Mouse (Mus musculus): ENCODE data around the gene Obsl1. TPM values are rescaled to one million over a fixed set of nuclear protein-coding genes. Genes with fewer than 3 reads are reported as not detected.

The Obsl1 gene
- polyA plus RNA-seq, 1 experiment from 2014 or later: 38.7 TPM

GRCm38 (mm10) chr1:75462636-75463035 is 43.6 kb downstream of the Obsl1 start:
- Histone ChIP-seq H3K9ac (ENCODE audit: low read depth, low read length) (no peak overlapping the region), H3K4me1 (ENCODE audit: control insufficient read depth, insufficient read depth, low read length) (peaks cover 20% of the 10 kb centered on the region), H3K4me3 (ENCODE audit: low read length) (no peak overlapping the region), H3K27ac (ENCODE audit: low read length) (no peak overlapping the region), H3K4me2 (ENCODE audit: low read depth, low read length) (no peak overlapping the region), H3K27me3 (replicated peaks; ENCODE audit: control insufficient read depth, insufficient read depth, low read length) (peaks cover 7% of the 10 kb centered on the region; the same call in 1 of the 2 replicates), H3K36me3 (ENCODE audit: control insufficient read depth, insufficient read depth, low read length) (no peaks in the 10 kb centered on the region), H3K9me3 (ENCODE audit: control insufficient read depth, low read length) (no peaks in the 10 kb centered on the region)
- WGBS: 55% methylated on average over 1 of the region's 1 CpGs
- no peak for ATAC-seq

- Histone ChIP-seq H3K27me3 (replicated peaks; ENCODE audit: control insufficient read depth, insufficient read depth, low read length) (peaks cover 15% of the 10 kb centered on the region; the same call in 1 of the 2 replicates), H3K9me3 (ENCODE audit: control insufficient read depth, low read length) (no peaks in the 10 kb centered on the region), H3K9ac (ENCODE audit: low read depth, low read length) (no peak overlapping the region), H3K27ac (ENCODE audit: low read length) (no peak overlapping the region), H3K4me2 (ENCODE audit: low read depth, low read length) (no peak overlapping the region), H3K4me1 (ENCODE audit: control insufficient read depth, insufficient read depth, low read length) (peaks cover 19% of the 10 kb centered on the region), H3K4me3 (ENCODE audit: low read length) (no peak overlapping the region), H3K36me3 (ENCODE audit: control insufficient read depth, insufficient read depth, low read length) (no peaks in the 10 kb centered on the region)
- WGBS: 61% methylated on average over 7 of the region's 7 CpGs
- no peak for ATAC-seq
Measured at GRCm38 (mm10) chr1:75460297-75460696, 46.0 kb downstream of the Obsl1 start.

GRCm38 (mm10) chr1:75458789-75459684 is 47.2 kb downstream of the Obsl1 start:
- Histone ChIP-seq H3K4me1 (ENCODE audit: control insufficient read depth, insufficient read depth, low read length) (peaks cover 19% of the 10 kb centered on the region), H3K9ac (ENCODE audit: low read depth, low read length) (peak overlapping the region; percentile 64), H3K27me3 (replicated peaks; ENCODE audit: control insufficient read depth, insufficient read depth, low read length) (peaks cover 15% of the 10 kb centered on the region; the same call in 1 of the 2 replicates), H3K36me3 (ENCODE audit: control insufficient read depth, insufficient read depth, low read length) (no peaks in the 10 kb centered on the region), H3K27ac (ENCODE audit: low read length) (peak overlapping the region; percentile 70), H3K4me2 (ENCODE audit: low read depth, low read length) (peak overlapping the region; percentile 63), H3K4me3 (ENCODE audit: low read length) (peak overlapping the region; percentile 42), H3K9me3 (ENCODE audit: control insufficient read depth, low read length) (no peaks in the 10 kb centered on the region)
- ATAC-seq: peak; percentile 45
- 9% methylated on average over 23 of the region's 23 CpGs for WGBS

DNA sequence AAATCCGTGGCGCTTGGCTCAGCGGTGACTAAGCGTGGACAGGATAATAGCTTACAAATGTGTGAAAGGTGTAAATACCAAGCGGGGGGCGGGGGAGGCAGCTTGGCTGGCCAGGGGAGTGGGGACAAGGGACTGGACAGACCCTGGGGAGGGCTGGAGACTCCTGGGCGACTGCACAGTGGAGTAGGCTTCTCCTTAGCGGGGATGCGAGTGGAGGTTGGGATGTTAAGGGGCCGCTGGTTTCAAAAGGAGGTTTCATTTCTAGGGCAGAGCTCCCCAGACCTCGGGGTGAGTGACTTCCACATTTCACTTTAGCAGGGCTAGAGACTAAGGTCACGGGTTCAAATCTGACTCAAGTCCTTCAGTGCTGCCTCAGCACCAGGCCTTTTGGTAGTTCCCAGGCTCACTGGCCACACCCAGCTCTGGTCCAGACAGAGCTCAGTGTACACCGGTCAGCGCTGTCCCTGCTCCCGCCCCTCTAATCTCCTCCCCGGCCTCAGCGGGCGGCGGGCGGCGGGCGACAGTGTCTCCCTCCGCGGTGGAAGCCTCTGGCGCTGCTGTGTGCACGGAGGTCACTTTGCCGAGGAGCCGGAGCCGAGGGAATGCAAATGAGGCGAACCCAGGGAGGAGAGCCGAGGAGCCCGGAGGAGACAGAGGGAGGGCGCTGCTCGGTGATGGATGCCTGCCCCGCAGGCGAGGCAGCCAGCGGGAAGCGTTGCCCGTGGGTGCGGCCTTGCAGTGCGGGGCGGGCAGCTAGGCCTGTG is 48.0 kb downstream of the Obsl1 start:
- Histone ChIP-seq H3K9me3 (ENCODE audit: control insufficient read depth, low read length) (no peaks in the 10 kb centered on the region), H3K9ac (ENCODE audit: low read depth, low read length) (peak overlapping the region; percentile 64), H3K4me2 (ENCODE audit: low read depth, low read length) (peak overlapping the region; percentile 63), H3K4me3 (ENCODE audit: low read length) (peak overlapping the region; percentile 42), H3K4me1 (ENCODE audit: control insufficient read depth, insufficient read depth, low read length) (peaks cover 19% of the 10 kb centered on the region), H3K36me3 (ENCODE audit: control insufficient read depth, insufficient read depth, low read length) (no peaks in the 10 kb centered on the region), H3K27me3 (replicated peaks; ENCODE audit: control insufficient read depth, insufficient read depth, low read length) (peaks cover 15% of the 10 kb centered on the region; the same call in 1 of the 2 replicates), H3K27ac (ENCODE audit: low read length) (peak overlapping the region; percentile 70)
- 4% methylated on average over 38 of the region's 42 CpGs for WGBS
- peak; percentile 70 for ATAC-seq

DNA sequence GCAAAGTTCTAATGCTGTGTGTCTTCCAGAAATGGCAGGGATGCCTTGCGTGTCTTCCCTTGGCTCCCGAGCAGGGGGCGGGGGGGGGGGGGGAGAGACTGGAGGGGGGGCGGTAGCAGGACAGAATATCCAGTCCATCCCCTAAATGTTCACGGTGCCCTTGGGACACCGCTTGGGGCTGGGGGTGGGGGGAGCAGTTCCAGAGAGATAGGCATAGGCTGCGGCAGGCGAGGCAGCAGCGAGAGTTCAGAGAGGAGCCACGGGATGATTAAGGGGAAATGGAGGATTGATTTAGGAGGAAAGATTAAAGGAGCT is 48.6 kb downstream of the Obsl1 start:
- WGBS: 6% methylated on average over 7 of the region's 10 CpGs
- Histone ChIP-seq H3K4me1 (ENCODE audit: control insufficient read depth, insufficient read depth, low read length) (peaks cover 19% of the 10 kb centered on the region), H3K4me2 (ENCODE audit: low read depth, low read length) (peak overlapping the region; percentile 63; the same call in 1 of the 2 replicates), H3K27me3 (replicated peaks; ENCODE audit: control insufficient read depth, insufficient read depth, low read length) (peaks cover 18% of the 10 kb centered on the region), H3K36me3 (ENCODE audit: control insufficient read depth, insufficient read depth, low read length) (no peaks in the 10 kb centered on the region), H3K27ac (ENCODE audit: low read length) (peak overlapping the region; percentile 70), H3K4me3 (ENCODE audit: low read length) (no peak overlapping the region), H3K9me3 (ENCODE audit: control insufficient read depth, low read length) (no peaks in the 10 kb centered on the region), H3K9ac (ENCODE audit: low read depth, low read length) (no peak overlapping the region)
- peak; percentile 35; the same call in 1 of the 2 replicates for ATAC-seq

- H3K4me3 ChIP-seq (ENCODE audit: low read length): no peak overlapping the region
- WGBS: 20% methylated on average over 14 of the region's 14 CpGs
- H3K9me3 ChIP-seq (ENCODE audit: control insufficient read depth, low read length): no peaks in the 10 kb centered on the region
- no peaks in the 10 kb centered on the region for H3K36me3 ChIP-seq (ENCODE audit: control insufficient read depth, insufficient read depth, low read length)
- no peak overlapping the region for H3K4me2 ChIP-seq (ENCODE audit: low read depth, low read length)
- H3K9ac ChIP-seq (ENCODE audit: low read depth, low read length): no peak overlapping the region
- peaks cover 25% of the 10 kb centered on the region for H3K27me3 ChIP-seq (replicated peaks; ENCODE audit: control insufficient read depth, insufficient read depth, low read length)
- H3K4me1 ChIP-seq (ENCODE audit: control insufficient read depth, insufficient read depth, low read length): peaks cover 19% of the 10 kb centered on the region
- ATAC-seq: no peak
- no peak overlapping the region for H3K27ac ChIP-seq (ENCODE audit: low read length)
Measured at GRCm38 (mm10) chr1:75456746-75457564, 49.3 kb downstream of the Obsl1 start.

DNA sequence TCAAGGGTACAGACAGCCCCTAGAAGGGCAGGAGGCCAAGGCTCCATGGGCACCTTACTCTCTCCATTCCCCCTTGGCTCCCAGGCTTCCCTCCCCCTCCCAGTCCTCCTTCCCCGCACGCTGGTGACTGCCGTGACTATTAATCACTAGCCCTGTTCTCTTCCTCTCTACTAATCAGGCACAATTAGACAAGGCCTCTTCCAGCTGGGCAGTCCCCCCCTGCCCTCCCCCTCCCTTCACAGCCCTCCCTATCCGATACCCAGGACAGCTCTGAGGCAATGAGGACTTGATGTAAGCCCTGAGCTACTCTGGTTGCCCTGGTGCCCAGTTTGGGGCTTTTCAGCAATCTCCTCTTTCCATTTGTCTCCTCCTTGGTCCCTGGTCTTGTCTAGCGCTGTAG is 50.3 kb downstream of the Obsl1 start:
- no peaks in the 10 kb centered on the region for H3K36me3 ChIP-seq (ENCODE audit: control insufficient read depth, insufficient read depth, low read length)
- H3K9ac ChIP-seq (ENCODE audit: low read depth, low read length): no peak overlapping the region
- peaks cover 33% of the 10 kb centered on the region for H3K27me3 ChIP-seq (replicated peaks; ENCODE audit: control insufficient read depth, insufficient read depth, low read length)
- H3K4me3 ChIP-seq (ENCODE audit: low read length): no peak overlapping the region
- H3K9me3 ChIP-seq (ENCODE audit: control insufficient read depth, low read length): no peaks in the 10 kb centered on the region
- no peak for ATAC-seq
- H3K4me1 ChIP-seq (ENCODE audit: control insufficient read depth, insufficient read depth, low read length): peaks cover 19% of the 10 kb centered on the region
- WGBS: 44% methylated on average over 5 of the region's 5 CpGs
- H3K4me2 ChIP-seq (ENCODE audit: low read depth, low read length): no peak overlapping the region
- H3K27ac ChIP-seq (ENCODE audit: low read length): no peak overlapping the region

GRCm38 (mm10) chr1:75455433-75455832 is 50.8 kb downstream of the Obsl1 start:
- no peak overlapping the region for H3K9ac ChIP-seq (ENCODE audit: low read depth, low read length)
- no peaks in the 10 kb centered on the region for H3K36me3 ChIP-seq (ENCODE audit: control insufficient read depth, insufficient read depth, low read length)
- H3K4me2 ChIP-seq (ENCODE audit: low read depth, low read length): no peak overlapping the region
- H3K4me3 ChIP-seq (ENCODE audit: low read length): no peak overlapping the region
- ATAC-seq: no peak
- no peak overlapping the region for H3K27ac ChIP-seq (ENCODE audit: low read length)
- H3K27me3 ChIP-seq (replicated peaks; ENCODE audit: control insufficient read depth, insufficient read depth, low read length): peaks cover 38% of the 10 kb centered on the region
- peaks cover 25% of the 10 kb centered on the region for H3K4me1 ChIP-seq (ENCODE audit: control insufficient read depth, insufficient read depth, low read length)
- 81% methylated on average over 3 of the region's 3 CpGs for WGBS
- no peaks in the 10 kb centered on the region for H3K9me3 ChIP-seq (ENCODE audit: control insufficient read depth, low read length)

- H3K27me3 ChIP-seq (replicated peaks; ENCODE audit: control insufficient read depth, insufficient read depth, low read length): peaks cover 59% of the 10 kb centered on the region
- H3K4me3 ChIP-seq (ENCODE audit: low read length): no peak overlapping the region
- H3K9me3 ChIP-seq (ENCODE audit: control insufficient read depth, low read length): no peaks in the 10 kb centered on the region
- WGBS: 65% methylated on average over 5 of the region's 5 CpGs
- H3K27ac ChIP-seq (ENCODE audit: low read length): no peak overlapping the region
- no peak overlapping the region for H3K4me2 ChIP-seq (ENCODE audit: low read depth, low read length)
- H3K4me1 ChIP-seq (ENCODE audit: control insufficient read depth, insufficient read depth, low read length): peaks cover 33% of the 10 kb centered on the region
- ATAC-seq: no peak
- no peak overlapping the region for H3K9ac ChIP-seq (ENCODE audit: low read depth, low read length)
- no peaks in the 10 kb centered on the region for H3K36me3 ChIP-seq (ENCODE audit: control insufficient read depth, insufficient read depth, low read length)
Measured at GRCm38 (mm10) chr1:75451900-75452299, 54.4 kb downstream of the Obsl1 start.
